ENCODE assay signal across 8 mouse cellular contexts in genomic region chr1:33720231-33720630, GRCm38 (mm10). TPM values are rescaled to one million over a fixed set of nuclear protein-coding genes. Genes with fewer than 3 reads are reported as not detected.
DNase-seq lines count a peak whose midpoint lies in the region; ATAC-seq and TF ChIP-seq lines count a peak whose summit lies in the region.

No protein-coding gene starts in this region.

- H3K27me3 ChIP-seq in thymus, adult 2 months (ENCODE audit: control insufficient read depth, insufficient read depth, low read length), result no peaks in the 10 kb centered on the region
- H3K27me3 ChIP-seq in limb, embryonic 10.5 days (ENCODE audit: low read depth, poor library complexity, severe bottlenecking), result no peaks in the 10 kb centered on the region
- H3K27me3 ChIP-seq in stomach, embryonic 14.5 days (ENCODE audit: control insufficient read depth, insufficient read depth, low read length), result no peaks in the 10 kb centered on the region

- no peak for TF ChIP-seq POLR2A in thymus, adult 2 months (IDR thresholded peaks at IDR 0.05; ENCODE audit: control insufficient read depth, extremely low read depth, insufficient read depth, low read length, poor library complexity)

- ATAC-seq in stomach, embryonic 14.5 days (ENCODE audit: insufficient number of reproducible peaks, insufficient read depth, low FRiP score, low read depth), result peak; percentile 56; the same call in 1 of the 2 replicates

- H3K9ac ChIP-seq in stomach, embryonic 14.5 days (replicated peaks; ENCODE audit: low read depth, low read length), result peak overlapping the region; percentile 84

- H3K4me2 ChIP-seq in stomach, embryonic 14.5 days (replicated peaks; ENCODE audit: low read depth, low read length), result peak overlapping the region; percentile 56

- peak; percentile 7 to 44 for DNase-seq in heart, adult 18-20 months
- DNase-seq in heart, adult 8-10 months (ENCODE audit: low spot score), result no peak
- no peak for DNase-seq in thymus, adult 2 months
- DNase-seq in thymus, postnatal 25 days, result no peak
- no peak for DNase-seq in limb, embryonic 10.5 days (ENCODE audit: low spot score)
- DNase-seq in gastrocnemius, adult 8-10 months (ENCODE audit: low spot score in 2 of 2), result no peak
- no peak for DNase-seq in cerebellum, adult 8-10 months

- H3K36me3 ChIP-seq in thymus, adult 2 months (ENCODE audit: control insufficient read depth, insufficient read depth, low read length), result no peaks in the 10 kb centered on the region
- H3K36me3 ChIP-seq in limb, embryonic 10.5 days, result peaks cover 35% of the 10 kb centered on the region
- peaks cover 17% of the 10 kb centered on the region; the same call in 1 of the 2 replicates for H3K36me3 ChIP-seq in stomach, embryonic 14.5 days (ENCODE audit: control insufficient read depth, insufficient read depth, low read length)

- H3K9me3 ChIP-seq in limb, embryonic 10.5 days (replicated peaks), result no peaks in the 10 kb centered on the region
- H3K9me3 ChIP-seq in stomach, embryonic 14.5 days (ENCODE audit: control insufficient read depth, low read depth, low read length), result no peaks in the 10 kb centered on the region

- peak overlapping the region; percentile 79 for H3K4me3 ChIP-seq in thymus, adult 2 months (ENCODE audit: control insufficient read depth, insufficient read depth, low read length)
- H3K4me3 ChIP-seq in limb, embryonic 10.5 days, result peak overlapping the region; percentile 89
- peak overlapping the region; percentile 79 for H3K4me3 ChIP-seq in stomach, embryonic 14.5 days (ENCODE audit: low read depth, low read length)

- H3K27ac ChIP-seq in thymus, adult 2 months (ENCODE audit: control insufficient read depth, insufficient read depth, low read length), result no peak overlapping the region
- H3K27ac ChIP-seq in limb, embryonic 10.5 days, result peak overlapping the region; percentile 96
- H3K27ac ChIP-seq in stomach, embryonic 14.5 days (ENCODE audit: low read length), result peak overlapping the region; percentile 88

- H3K4me1 ChIP-seq in thymus, adult 2 months (replicated peaks; ENCODE audit: control insufficient read depth, insufficient read depth, low read length), result peaks cover 2% of the 10 kb centered on the region; the same call in 1 of the 2 replicates
- peaks cover 12% of the 10 kb centered on the region for H3K4me1 ChIP-seq in limb, embryonic 10.5 days
- peaks cover 5% of the 10 kb centered on the region; the same call in 1 of the 2 replicates for H3K4me1 ChIP-seq in stomach, embryonic 14.5 days (ENCODE audit: control insufficient read depth, insufficient read depth, low read length)

- WGBS in thymus, adult 2 months, result 1% methylated on average over 41 of the region's 41 CpGs
- WGBS in limb, embryonic 10.5 days, result under 1% methylated on average over 41 of the region's 41 CpGs
- under 1% methylated on average over 41 of the region's 41 CpGs for WGBS in stomach, embryonic 14.5 days

- no peak for TF ChIP-seq CTCF in thymus, adult 2 months (IDR thresholded peaks at IDR 0.05; ENCODE audit: borderline replicate concordance, control insufficient read depth, extremely low read depth, insufficient read depth, low read length, poor library complexity)

RNA-seq across cellular contexts. Expression of gene Rab23, which starts 0.5 kb away (rescaled TPM):
- 10 to 100 TPM in 1 of 2 experiments, 1 to 10 TPM in 1; 7.8 to 10.4 TPM for total RNA-seq in heart, adult 18-20 months (2021)
- total RNA-seq in heart, adult 8-10 months (2022), result 10 to 100 TPM in 1 of 4 experiments, 1 to 10 TPM in 3; 6.2 to 10.6 (median 6.8) TPM
- 3.4 and 4.9 TPM in 2 replicates for polyA plus RNA-seq in thymus, adult 2 months (2012; rRNA removed)
- polyA plus RNA-seq in limb, embryonic 10.5 days (2016; fragmentation: Nextera tagmentation; extraction: Ambion mirVana), result 31.8 and 39.1 TPM in 2 replicates
- 30.3 and 32.3 TPM in 2 replicates for polyA plus RNA-seq in stomach, embryonic 14.5 days (2014; fragmentation: Nextera tagmentation; extraction: Ambion mirVana)
- total RNA-seq in gastrocnemius, adult 8-10 months (2022), result 1 to 10 TPM; 2.6 to 6.9 (median 3.8) TPM

RNA-seq across cellular contexts. Expression of gene Bag2, which starts 37.4 kb away (rescaled TPM):
- total RNA-seq in heart, adult 18-20 months (2021), result 10 to 100 TPM; 34.4 to 39.9 TPM
- 10 to 100 TPM; 34.4 to 43.4 (median 38.5) TPM for total RNA-seq in heart, adult 8-10 months (2022)
- polyA plus RNA-seq in thymus, adult 2 months (2012; rRNA removed), result 12.4 and 13.7 TPM in 2 replicates
- polyA plus RNA-seq in limb, embryonic 10.5 days (2016; fragmentation: Nextera tagmentation; extraction: Ambion mirVana), result 63.2 and 72.5 TPM in 2 replicates
- polyA plus RNA-seq in stomach, embryonic 14.5 days (2014; fragmentation: Nextera tagmentation; extraction: Ambion mirVana), result 61.7 and 63.2 TPM in 2 replicates
- total RNA-seq in gastrocnemius, adult 8-10 months (2022), result 10 to 100 TPM; 15.6 to 16.9 (median 16.1) TPM

RNA-seq across cellular contexts. Expression of gene Prim2, which starts 50.6 kb away (rescaled TPM):
- 1 to 10 TPM; 1.7 to 2.8 TPM for total RNA-seq in heart, adult 18-20 months (2021)
- total RNA-seq in heart, adult 8-10 months (2022), result 1 to 10 TPM; 1.5 to 2.4 (median 1.8) TPM
- polyA plus RNA-seq in thymus, adult 2 months (2012; rRNA removed), result 16.2 and 18.6 TPM in 2 replicates
- polyA plus RNA-seq in limb, embryonic 10.5 days (2016; fragmentation: Nextera tagmentation; extraction: Ambion mirVana), result 54.5 and 55.2 TPM in 2 replicates
- polyA plus RNA-seq in stomach, embryonic 14.5 days (2014; fragmentation: Nextera tagmentation; extraction: Ambion mirVana), result 36.8 and 40.7 TPM in 2 replicates
- 1 to 10 TPM in 3 of 4 experiments, under 1 TPM in 1; 0.90 to 1.5 (median 1.2) TPM for total RNA-seq in gastrocnemius, adult 8-10 months (2022)

Comparison
In these comparisons a context has a peak if more than half of its experiments do, and no peak if none do; other contexts are left out.
1. DNase-seq: peak in heart, adult 18-20 months (2 of 2); none in heart, adult 8-10 months (single experiment), thymus, adult 2 months (single experiment), thymus, postnatal 25 days (single experiment), limb, embryonic 10.5 days (single experiment), gastrocnemius, adult 8-10 months (0 of 2) and cerebellum, adult 8-10 months (single experiment).
2. Peak in every context shown above with its lines, with median percentiles within 50 percentile points of each other: H3K4me3 ChIP-seq.